Mouse (Mus musculus) intestine, postnatal 0 days (tissue): Measurements from ENCODE around the gene Rere. TPM values are rescaled to one million over a fixed set of nuclear protein-coding genes. Genes with fewer than 3 reads are reported as not detected.

Source experiments
- ATAC-seq: fragments of 200-750 bp; cut with Nextera tagmentation; 2 replicates; pipeline ENCODE4 v1.8.0; 2017; ENCODE audit warnings: mild to moderate bottlenecking, moderate TSS enrichment, moderate library complexity
- H3K27ac ChIP-seq: fragments of 300-500 bp; sonication (generic); 2 replicates; pipeline ENCODE4 v1.5.1; 2014; ENCODE audit warnings: mild to moderate bottlenecking, low read depth, low read length, moderate library complexity
- H3K27me3 ChIP-seq: fragments of 300-500 bp; sonication (generic); replicated peaks from 2 replicates; pipeline ENCODE4 v1.6.1; 2014; ENCODE audit warnings: low read length, mixed read lengths; ENCODE audit not compliant: control insufficient read depth, insufficient read depth
- H3K36me3 ChIP-seq: fragments of 300-500 bp; sonication (generic); 2 replicates; pipeline ENCODE4 v1.6.1; 2014; ENCODE audit warnings: mild to moderate bottlenecking, moderate library complexity; ENCODE audit not compliant: control insufficient read depth, insufficient read depth
- H3K4me1 ChIP-seq: fragments of 300-500 bp; sonication (generic); replicated peaks from 2 replicates; pipeline ENCODE4 v1.6.1; 2014; ENCODE audit warnings: antibody characterized with exemption, low read length, mixed read lengths; ENCODE audit not compliant: control insufficient read depth, insufficient read depth
- H3K4me2 ChIP-seq: fragments of 300-500 bp; sonication (generic); replicated peaks from 2 replicates; pipeline ENCODE4 v1.6.1; 2014; ENCODE audit warnings: low read depth, mild to moderate bottlenecking, moderate library complexity
- H3K4me3 ChIP-seq: fragments of 300-500 bp; sonication (generic); 2 replicates; pipeline ENCODE4 v1.5.1; 2014; ENCODE audit warnings: low read depth, low read length
- H3K9ac ChIP-seq: fragments of 300-500 bp; sonication (generic); 2 replicates; pipeline ENCODE4 v1.6.1; 2014; ENCODE audit warnings: mild to moderate bottlenecking, low read depth, low read length
- H3K9me3 ChIP-seq: fragments of 300-500 bp; sonication (generic); 2 replicates; pipeline ENCODE4 v1.6.1; 2016; ENCODE audit warnings: mixed run types; ENCODE audit not compliant: control insufficient read depth
- CTCF ChIP-seq: sonication (generic); IDR thresholded peaks from 2 replicates; pipeline ENCODE4 v1.5.1; 2016; ENCODE audit warnings: low read depth, mild to moderate bottlenecking, control low read depth, antibody characterized with exemption, moderate library complexity
- WGBS: fragments of 180-500 bp; shearing (Covaris S2); extraction: QIAGEN DNeasy Blood & Tissue Kit; methylation state at CpG from one replicate; pipeline ENCODE4 v1.1.7; 2014; 5-methylcytosine and 5-hydroxymethylcytosine counted together
- polyA plus RNA-seq: library from polyadenylated mRNA; unstranded; fragments of >200 nt; fragmentation: Nextera tagmentation; extraction: Ambion mirVana; gene quantifications from 2 replicates; pipeline ENCODE4 v1.2.1, GENCODE M21; 2015

Rere gene
- polyA plus RNA-seq, 1 experiment from 2014 or later = 22.4 TPM

GRCm38 (mm10) chr4:150587597-150588299 lies 306.3 kb downstream of the Rere start:
- no peak for ATAC-seq
- Histone ChIP-seq H3K36me3 (no peaks in the 10 kb centered on the region), H3K27me3 (no peaks in the 10 kb centered on the region), H3K9ac (no peak overlapping the region), H3K27ac (no peak overlapping the region), H3K4me1 (peaks cover 31% of the 10 kb centered on the region), H3K9me3 (no peaks in the 10 kb centered on the region), H3K4me2 (peak overlapping the region; percentile 25; the same call in 1 of the 2 replicates), H3K4me3 (no peak overlapping the region)
- TF ChIP-seq CTCF = no peak
- 39% methylated on average over 8 of the region's 8 CpGs for WGBS

- Histone ChIP-seq H3K4me1 (peaks cover 28% of the 10 kb centered on the region), H3K27me3 (no peaks in the 10 kb centered on the region), H3K27ac (no peak overlapping the region), H3K9me3 (no peaks in the 10 kb centered on the region), H3K4me2 (no peak overlapping the region), H3K4me3 (no peak overlapping the region), H3K36me3 (no peaks in the 10 kb centered on the region), H3K9ac (no peak overlapping the region)
- WGBS = 47% methylated on average over 2 of the region's 2 CpGs
- TF ChIP-seq CTCF = no peak
- ATAC-seq = no peak
These were observed 306.8 kb downstream of the Rere start for GRCm38 (mm10) chr4:150588300-150588621.

- 27% methylated on average over 3 of the region's 3 CpGs for WGBS
- no peak overlapping the region for H3K27ac ChIP-seq
- no peak overlapping the region for H3K9ac ChIP-seq
- H3K27me3 ChIP-seq = no peaks in the 10 kb centered on the region
- no peaks in the 10 kb centered on the region for H3K36me3 ChIP-seq
- no peaks in the 10 kb centered on the region for H3K9me3 ChIP-seq
- peaks cover 20% of the 10 kb centered on the region; the same call in 1 of the 2 replicates for H3K4me1 ChIP-seq
- no peak for TF ChIP-seq CTCF
- H3K4me3 ChIP-seq = no peak overlapping the region
- no peak overlapping the region for H3K4me2 ChIP-seq
- no peak for ATAC-seq
These were observed 309.3 kb downstream of the Rere start for GRCm38 (mm10) chr4:150590621-150591282.

- no peaks in the 10 kb centered on the region for H3K9me3 ChIP-seq
- ATAC-seq = no peak
- H3K4me2 ChIP-seq = no peak overlapping the region
- H3K36me3 ChIP-seq = no peaks in the 10 kb centered on the region
- no peak overlapping the region for H3K27ac ChIP-seq
- no peak overlapping the region for H3K4me3 ChIP-seq
- TF ChIP-seq CTCF = no peak
- 55% methylated on average over 4 of the region's 4 CpGs for WGBS
- no peaks in the 10 kb centered on the region for H3K27me3 ChIP-seq
- H3K9ac ChIP-seq = no peak overlapping the region
- H3K4me1 ChIP-seq = peaks cover 20% of the 10 kb centered on the region; the same call in 1 of the 2 replicates
These were observed 310.2 kb downstream of the Rere start for GRCm38 (mm10) chr4:150591602-150592001.

- H3K9me3 ChIP-seq = no peaks in the 10 kb centered on the region
- no peak for TF ChIP-seq CTCF
- peaks cover 17% of the 10 kb centered on the region; the same call in 1 of the 2 replicates for H3K4me1 ChIP-seq
- no peak overlapping the region for H3K9ac ChIP-seq
- H3K27me3 ChIP-seq = no peaks in the 10 kb centered on the region
- no peak overlapping the region for H3K27ac ChIP-seq
- no peaks in the 10 kb centered on the region for H3K36me3 ChIP-seq
- H3K4me2 ChIP-seq = no peak overlapping the region
- no peak overlapping the region for H3K4me3 ChIP-seq
- ATAC-seq = no peak
- WGBS = 33% methylated on average over 6 of the region's 6 CpGs
These were observed 310.6 kb downstream of the Rere start for GRCm38 (mm10) chr4:150592087-150592486.

- peak overlapping the region; percentile 46 for H3K27ac ChIP-seq
- H3K9me3 ChIP-seq = no peaks in the 10 kb centered on the region
- H3K4me2 ChIP-seq = no peak overlapping the region
- WGBS = 47% methylated on average over 4 of the region's 4 CpGs
- H3K9ac ChIP-seq = no peak overlapping the region
- no peak for TF ChIP-seq CTCF
- no peaks in the 10 kb centered on the region for H3K27me3 ChIP-seq
- no peaks in the 10 kb centered on the region for H3K36me3 ChIP-seq
- peaks cover 12% of the 10 kb centered on the region; the same call in 1 of the 2 replicates for H3K4me1 ChIP-seq
- ATAC-seq = no peak
- no peak overlapping the region for H3K4me3 ChIP-seq
These were observed 312.2 kb downstream of the Rere start for GRCm38 (mm10) chr4:150593473-150594217.
